Mouse (Mus musculus): Measurements from ENCODE around the gene Pram1.

DNA sequence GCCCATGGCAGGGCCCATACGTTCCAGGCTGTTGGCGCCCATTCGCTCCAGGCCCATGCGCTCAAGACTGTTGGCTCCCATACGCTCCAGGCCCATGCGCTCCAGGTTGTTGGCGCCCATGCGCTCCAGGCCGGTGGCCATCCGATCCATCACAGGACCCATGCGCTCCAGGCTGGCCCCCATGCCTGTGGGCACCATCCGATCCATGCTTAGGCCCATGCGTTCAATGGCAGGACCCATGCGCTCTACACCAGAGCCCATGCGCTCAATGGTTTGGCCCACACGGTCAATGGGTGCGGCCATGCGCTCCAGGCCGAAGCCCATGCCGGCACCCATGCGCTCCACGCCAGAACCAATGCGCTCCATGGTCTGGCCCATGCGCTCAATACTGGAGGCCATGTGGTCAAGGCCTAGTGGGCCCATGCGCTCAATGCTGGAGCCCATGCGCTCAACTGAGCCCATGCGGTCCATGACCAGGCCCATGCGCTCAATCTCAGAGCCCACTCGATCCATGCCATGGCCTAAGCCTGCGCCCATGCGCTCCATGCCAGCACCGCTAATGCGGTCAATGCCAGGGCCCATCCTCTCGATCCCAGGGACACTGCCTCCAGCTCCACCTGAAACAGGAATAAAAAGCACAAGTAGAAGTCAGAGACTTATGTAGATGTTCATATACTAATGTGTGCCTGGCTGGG is 12.1 kb downstream of the Pram1 start:
- no peak for TF ChIP-seq GATA1 (IDR thresholded peaks at IDR 0.05; ENCODE audit: low read length)
- no peak for TF ChIP-seq TAL1 (IDR thresholded peaks at IDR 0.05; ENCODE audit: low read length)
